Mouse (Mus musculus): ENCODE data around the gene Cpne8.
"Not testable (repeated sequence)": the region's sequence is repeated elsewhere in the genome, so short reads cannot be mapped to it uniquely, and the experiment has no call there.

Cpne8 gene

DNA sequence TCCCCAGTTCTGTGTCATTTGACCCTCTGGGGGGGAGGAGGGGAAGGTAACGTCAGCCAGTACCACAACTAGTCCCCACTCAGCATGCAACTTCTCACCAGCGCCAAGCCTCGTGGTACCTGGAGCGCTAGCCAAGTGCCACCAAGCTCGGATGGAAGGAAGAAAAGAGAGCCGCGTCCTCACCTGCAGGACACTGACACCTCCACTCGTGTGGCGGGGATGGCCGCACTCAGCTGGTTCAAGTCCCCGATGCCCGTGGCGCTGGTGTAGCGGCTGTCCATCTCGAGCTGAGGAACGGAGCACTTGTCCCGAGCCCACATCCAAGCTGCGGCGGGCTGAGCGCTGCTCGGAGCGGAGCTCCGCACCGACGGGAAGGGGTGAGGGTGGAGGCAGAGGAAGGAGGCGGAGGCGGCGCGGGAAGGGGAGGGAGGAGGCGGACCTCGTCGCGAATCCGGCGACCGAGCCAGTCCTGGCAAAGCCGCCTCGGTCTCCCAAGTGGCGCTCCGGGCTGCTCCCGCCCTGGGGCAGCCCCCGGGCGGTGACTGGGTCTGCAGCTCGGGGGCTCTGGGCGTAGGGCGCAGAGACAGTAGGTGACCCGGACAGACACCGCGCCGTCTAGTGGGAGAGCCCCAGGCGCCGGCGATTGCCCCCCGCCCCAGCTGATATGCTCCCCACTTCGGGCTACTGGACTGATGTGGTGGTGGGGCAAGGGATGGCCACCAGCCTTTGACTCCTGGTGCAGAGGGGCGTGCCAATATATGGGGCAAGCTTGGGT lies at the start of gene Cpne8:
Gene Cpne8, minus strand, starts transcription at position 448 of the 775 bp plus-strand sequence.
- peak; percentile 64 for DNase-seq

DNA sequence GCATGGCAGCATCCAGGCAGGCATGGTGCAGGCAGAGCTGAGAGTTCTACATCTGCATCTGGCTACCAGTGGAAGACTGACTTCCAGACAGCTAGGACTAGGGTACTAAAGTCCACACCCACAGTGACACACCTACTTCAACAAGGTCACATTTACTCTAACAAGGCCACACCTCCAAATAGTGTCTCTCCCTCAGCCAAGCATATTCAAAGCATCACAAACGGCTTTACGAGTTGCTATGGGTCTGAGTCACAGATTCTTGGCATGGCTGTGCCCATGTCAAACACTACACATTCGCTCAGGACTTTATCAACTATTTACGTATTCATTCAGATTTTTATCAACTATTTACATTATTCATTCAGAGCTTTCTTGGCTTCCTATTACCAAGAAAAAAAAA lies 38.5 kb upstream of the Cpne8 start:
- DNase-seq, result no peak

- DNase-seq, result no peak
These were observed 30.1 kb upstream of the Cpne8 start for GRCm38 (mm10) chr15:90709296-90709695.

DNA sequence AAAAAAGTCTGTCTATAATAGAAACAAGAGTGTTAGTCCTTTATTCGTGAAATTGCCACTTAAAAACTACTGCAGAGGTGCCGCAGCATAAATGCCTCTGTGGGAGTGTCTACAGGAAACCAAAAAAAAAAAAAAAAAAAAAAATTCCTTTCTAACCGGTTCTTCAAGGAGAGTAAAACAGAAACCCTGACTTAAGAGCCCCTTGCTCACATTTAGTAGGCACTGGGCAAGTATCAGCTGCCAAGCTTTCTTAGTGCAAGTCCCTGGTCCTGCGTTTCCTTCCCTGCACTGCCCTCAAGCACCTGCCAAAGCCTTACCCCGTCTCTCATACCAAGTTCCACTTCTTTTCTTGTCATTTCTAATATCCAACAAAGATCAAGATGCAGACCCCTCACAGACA lies 25.1 kb upstream of the Cpne8 start:
- DNase-seq, result no peak

- no peak for DNase-seq
These were observed 24.4 kb upstream of the Cpne8 start for GRCm38 (mm10) chr15:90703502-90704232.

GRCm38 (mm10) chr15:90686770-90687169 lies 7.5 kb upstream of the Cpne8 start:
- DNase-seq, result no peak

DNA sequence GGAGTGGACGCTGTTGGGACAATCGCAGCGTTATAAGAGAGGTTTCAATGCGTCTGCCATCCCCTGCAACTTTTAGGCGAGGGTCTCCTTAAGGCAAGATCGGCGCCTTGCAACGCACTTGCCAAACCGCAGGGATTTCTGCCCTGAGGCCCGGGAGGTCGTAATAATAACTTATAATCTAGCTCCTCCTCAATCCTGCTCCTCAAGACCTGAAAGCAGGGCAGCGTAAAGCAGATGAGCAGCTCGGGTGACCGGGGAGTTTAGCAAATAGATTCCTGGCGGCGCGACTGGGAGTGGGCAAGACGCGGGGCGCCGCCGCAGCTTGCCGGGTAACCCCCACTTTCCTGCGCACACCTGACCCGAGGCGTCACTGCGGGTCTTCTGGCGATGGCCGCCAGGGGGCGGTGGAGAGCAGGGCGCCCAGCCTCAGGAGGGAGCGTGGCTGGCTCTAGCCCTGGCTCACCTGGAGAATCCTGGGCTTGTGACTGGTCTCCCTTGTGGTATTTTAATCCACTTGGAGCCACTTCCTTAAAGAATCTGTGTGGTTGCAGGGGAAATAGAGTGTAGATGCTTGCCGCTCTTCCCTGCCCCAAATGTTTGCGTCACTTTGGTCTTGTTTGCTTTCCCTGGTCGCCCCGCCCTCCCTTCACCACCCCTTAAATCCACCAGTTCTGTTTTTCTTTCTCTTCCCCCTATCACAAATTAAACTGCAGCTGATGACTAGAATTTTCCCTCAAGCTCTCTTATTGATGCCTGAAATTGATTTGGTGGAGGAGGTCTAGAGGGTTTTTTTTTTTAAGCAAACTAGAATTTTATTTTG lies 738 bp upstream of the Cpne8 start:
- peak; percentile 72 for DNase-seq

GRCm38 (mm10) chr15:90678488-90678887 lies 744 bp downstream of the Cpne8 start:
- DNase-seq, result peak; percentile 22

GRCm38 (mm10) chr15:90669494-90669893 lies 9.7 kb downstream of the Cpne8 start:
- no peak for DNase-seq

- DNase-seq, result no peak
These were observed 12.3 kb downstream of the Cpne8 start for GRCm38 (mm10) chr15:90666893-90667292.

DNA sequence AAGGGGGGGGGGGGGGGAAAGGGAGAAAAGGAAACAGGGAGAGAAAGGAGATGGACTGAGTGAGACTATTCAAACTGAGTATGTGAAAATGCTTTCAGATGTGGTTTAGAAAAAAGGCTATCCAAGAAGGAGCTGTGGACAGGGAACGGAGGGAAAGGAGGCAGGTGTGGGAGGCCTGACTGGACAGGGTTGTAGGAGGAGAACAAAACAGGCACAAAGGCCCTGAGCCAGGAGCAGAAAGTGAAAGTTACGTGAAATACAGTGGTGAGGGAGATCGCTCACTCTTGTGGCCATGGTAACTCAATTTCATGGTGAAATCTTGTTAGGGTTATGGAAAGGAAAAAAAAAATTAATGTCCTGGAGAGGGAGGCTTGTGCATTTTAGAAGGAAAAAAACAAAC lies 14.6 kb downstream of the Cpne8 start:
- no peak for DNase-seq

DNA sequence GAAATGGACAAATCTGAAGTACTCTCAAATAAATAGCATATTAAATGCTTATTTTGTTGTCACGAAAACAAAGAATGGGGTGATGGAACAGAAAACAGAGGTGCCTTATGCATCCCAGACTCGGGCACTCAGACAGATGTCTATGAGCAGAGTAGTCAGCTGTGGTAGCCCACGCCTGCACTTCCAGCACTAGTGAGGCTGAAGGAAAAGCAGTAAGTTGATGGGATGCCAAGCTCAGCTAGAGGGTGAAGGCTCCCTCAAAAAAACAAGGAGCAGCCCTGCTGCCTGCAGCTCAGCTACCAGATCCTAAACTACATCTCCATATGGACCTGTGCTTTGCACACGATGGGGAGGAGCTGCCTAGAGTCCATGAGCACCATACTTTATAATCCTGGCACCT lies 15.6 kb downstream of the Cpne8 start:
- DNase-seq, result no peak

DNA sequence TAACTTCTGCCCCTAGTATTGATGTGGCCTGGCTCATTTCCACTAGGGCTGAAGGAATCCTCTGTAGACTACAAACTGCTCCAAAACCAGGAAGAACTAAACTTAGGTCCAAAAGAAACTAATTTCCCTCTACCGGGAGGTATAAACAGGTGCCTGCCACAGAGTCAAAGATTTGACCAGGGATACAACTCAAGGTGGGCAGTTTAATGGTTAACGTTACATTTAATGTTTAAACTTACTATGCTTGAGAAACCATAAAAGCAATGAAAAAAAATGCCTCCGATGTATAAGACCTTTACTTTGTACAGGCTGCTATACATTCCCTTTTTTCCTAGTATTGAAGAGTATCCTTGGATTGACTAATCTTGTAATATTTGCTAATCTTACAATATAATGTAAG lies 18.5 kb downstream of the Cpne8 start:
- no peak for DNase-seq

GRCm38 (mm10) chr15:90658053-90658452 lies 21.2 kb downstream of the Cpne8 start:
- DNase-seq, result no peak

DNA sequence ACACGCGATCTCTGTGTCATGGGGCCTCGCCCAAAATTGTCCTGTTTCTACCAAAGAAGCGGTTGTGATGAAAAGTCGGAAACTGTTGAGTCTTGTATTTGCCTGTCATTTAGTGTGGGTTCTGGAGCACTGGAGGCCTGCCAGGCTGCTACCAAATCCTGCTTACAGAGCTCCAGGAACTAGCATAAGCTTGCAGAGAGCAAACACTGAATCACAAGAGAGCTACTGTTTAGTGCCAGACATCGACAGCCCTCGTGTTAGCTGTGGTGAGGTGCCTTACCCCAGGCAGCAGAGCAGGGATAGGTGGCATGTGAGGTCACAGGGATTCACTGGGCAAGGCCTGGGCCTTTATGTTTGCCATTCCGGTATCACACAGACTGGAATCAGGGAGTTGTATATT lies 22.7 kb downstream of the Cpne8 start:
- peak; percentile 41 for DNase-seq

DNA sequence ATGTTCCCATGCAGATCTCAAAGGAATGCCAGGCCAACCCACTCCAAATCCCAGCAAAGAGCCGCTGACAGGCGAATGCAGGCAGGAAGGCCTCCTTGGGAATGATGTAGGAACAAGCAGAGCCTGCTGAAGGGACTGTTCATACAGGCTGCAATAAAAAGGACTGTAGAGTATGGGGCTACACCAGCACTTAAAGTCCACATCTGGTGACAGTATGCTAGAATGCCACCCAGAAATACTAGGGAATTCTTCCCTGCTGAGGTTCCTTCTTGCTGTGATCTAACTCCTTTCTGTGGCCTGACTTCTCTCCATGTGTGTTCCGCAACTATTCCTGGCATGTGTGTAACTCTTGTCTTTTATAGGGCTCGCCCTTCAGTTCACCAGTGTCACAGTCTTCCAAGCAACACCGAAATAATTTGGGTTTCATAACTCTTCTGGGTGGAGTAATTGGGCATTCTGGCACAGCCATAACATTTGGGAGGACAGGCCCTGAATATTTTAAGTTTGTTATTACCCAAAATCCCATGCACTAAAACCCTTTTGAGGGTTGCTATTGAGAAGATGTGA lies 32.1 kb downstream of the Cpne8 start:
- no peak for DNase-seq

- no peak for DNase-seq
These were observed 32.9 kb downstream of the Cpne8 start for GRCm38 (mm10) chr15:90646326-90646725.

DNA sequence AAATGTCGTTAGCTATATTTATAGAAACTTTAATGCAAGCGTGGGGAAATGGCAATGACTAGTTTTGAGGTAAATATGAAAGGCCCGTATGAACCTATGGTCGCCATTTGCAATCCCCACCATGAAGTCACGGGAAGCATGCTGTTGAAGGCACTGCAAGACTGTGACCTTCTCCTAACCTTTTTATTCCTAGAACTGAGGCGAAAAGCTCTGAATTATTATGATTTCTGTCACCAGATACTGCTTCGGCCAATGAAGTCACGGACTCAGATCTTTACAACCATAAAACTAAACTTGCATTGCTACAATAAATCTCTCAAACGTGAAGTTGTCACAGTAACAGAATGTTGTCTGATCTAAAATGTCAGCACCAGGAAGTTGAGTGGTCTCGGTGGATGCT lies 33.4 kb downstream of the Cpne8 start:
- DNase-seq, result no peak

DNA sequence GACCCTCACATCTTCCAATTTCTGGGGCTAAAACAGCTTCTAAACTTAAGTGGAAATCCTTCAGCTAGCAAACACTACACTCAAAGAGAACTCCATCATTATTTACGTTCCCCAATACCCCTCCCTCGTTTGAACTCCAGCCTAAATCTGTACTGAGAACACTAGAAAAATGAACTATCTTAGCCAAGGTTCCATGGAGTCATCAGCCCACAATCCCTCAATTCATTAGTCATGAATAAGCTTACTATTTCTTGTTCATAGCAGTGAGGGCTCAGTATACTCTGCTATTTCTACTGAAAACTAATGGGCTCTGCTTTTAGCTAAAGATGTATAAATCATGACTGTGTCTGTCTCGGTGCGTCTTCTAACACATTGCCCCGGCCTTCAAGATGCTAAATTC lies 55.0 kb downstream of the Cpne8 start:
- DNase-seq, result no peak

DNA sequence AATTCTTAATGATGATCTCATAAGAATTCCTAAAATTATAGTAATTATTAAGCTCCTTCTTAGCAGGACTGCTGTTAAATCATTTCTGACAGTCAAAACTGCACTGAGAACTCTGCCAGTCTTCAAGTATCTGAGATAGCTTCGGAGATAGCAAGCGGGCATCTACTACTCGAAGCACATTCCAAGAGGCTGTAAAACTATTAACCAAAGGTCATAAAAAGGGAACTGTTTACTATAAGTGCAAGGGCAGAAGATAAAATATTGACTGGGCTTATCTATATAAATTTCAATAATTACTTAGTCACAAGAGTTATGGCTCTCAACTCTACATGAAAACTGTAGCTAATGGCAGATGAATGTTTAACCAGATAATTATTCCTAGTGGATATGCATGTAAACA lies 57.2 kb downstream of the Cpne8 start:
- DNase-seq, result no peak

- DNase-seq, result no peak
These were observed 59.5 kb downstream of the Cpne8 start for GRCm38 (mm10) chr15:90619736-90620135.

DNA sequence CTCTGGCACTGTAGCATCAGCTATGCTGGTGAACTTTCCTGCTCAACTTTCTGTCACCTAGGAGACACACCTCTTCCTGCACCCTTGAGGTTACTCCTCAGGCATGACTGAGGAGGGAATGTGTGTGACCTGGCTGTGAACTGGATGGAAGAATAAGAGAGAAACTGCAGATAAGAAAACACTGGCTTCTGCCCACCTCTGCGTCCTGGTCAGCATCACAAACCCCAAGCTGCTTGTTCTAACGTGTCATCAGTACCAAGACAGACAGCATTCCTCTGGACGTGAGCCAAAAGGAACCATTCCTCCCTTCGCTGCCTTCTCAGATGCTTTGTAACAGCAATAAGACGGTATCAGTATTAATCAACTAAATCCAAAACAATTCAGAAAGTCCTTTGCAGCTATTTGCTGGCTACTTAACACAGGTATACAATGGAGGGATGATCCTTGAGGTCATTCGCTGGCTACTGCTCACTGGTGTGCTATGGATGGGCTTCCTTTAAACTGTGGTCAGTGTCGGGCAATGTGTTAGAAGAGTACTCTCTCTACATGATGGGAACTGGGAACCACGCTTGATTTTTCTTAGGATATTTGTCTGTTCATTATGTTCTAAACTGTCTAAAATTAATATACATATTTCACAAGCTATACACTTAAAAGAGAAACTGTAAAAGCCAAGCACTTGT lies 63.0 kb downstream of the Cpne8 start:
- DNase-seq, result no peak

GRCm38 (mm10) chr15:90610767-90611166 lies 68.5 kb downstream of the Cpne8 start:
- not testable (repeated sequence) for DNase-seq

Measured in right cerebral cortex, postnatal 14 days (tissue).